Mouse (Mus musculus): ENCODE measurements around the gene Olfm2.

Olfm2 gene

GRCm38 (mm10) chr9:20746017-20746660, at the start of gene Olfm2:
Gene Olfm2 (minus strand): TSS chr9:20746349.
- DNase-seq = no peak

GRCm38 (mm10) chr9:20794108-20794806, 48.1 kb upstream of the Olfm2 start:
- DNase-seq = peak; percentile 28

GRCm38 (mm10) chr9:20790345-20790744, 44.2 kb upstream of the Olfm2 start:
- DNase-seq = no peak

- peak; percentile 14 for DNase-seq
Observed at GRCm38 (mm10) chr9:20789651-20790050, 43.5 kb upstream of the Olfm2 start.

GRCm38 (mm10) chr9:20787992-20788391, 41.8 kb upstream of the Olfm2 start:
- DNase-seq = no peak

- DNase-seq = no peak
Observed at GRCm38 (mm10) chr9:20785055-20785454, 38.9 kb upstream of the Olfm2 start.

GRCm38 (mm10) chr9:20781286-20781685, 35.1 kb upstream of the Olfm2 start:
- DNase-seq = peak; percentile 60

- DNase-seq = no peak
Observed at GRCm38 (mm10) chr9:20765274-20765673, 19.1 kb upstream of the Olfm2 start.

GRCm38 (mm10) chr9:20763099-20763498, 16.9 kb upstream of the Olfm2 start:
- no peak for DNase-seq

GRCm38 (mm10) chr9:20762197-20762961, 16.2 kb upstream of the Olfm2 start:
- DNase-seq = no peak

GRCm38 (mm10) chr9:20761388-20761787, 15.2 kb upstream of the Olfm2 start:
- no peak for DNase-seq

- DNase-seq = peak; percentile 75
Observed at GRCm38 (mm10) chr9:20760813-20761212, 14.7 kb upstream of the Olfm2 start.

- DNase-seq = no peak
Observed at GRCm38 (mm10) chr9:20758896-20759295, 12.7 kb upstream of the Olfm2 start.

- no peak for DNase-seq
Observed at GRCm38 (mm10) chr9:20758243-20758642, 12.1 kb upstream of the Olfm2 start.

GRCm38 (mm10) chr9:20757087-20757955, 11.2 kb upstream of the Olfm2 start:
- DNase-seq = peak; percentile 40

GRCm38 (mm10) chr9:20756081-20756700, 10.0 kb upstream of the Olfm2 start:
- DNase-seq = no peak

GRCm38 (mm10) chr9:20754335-20754734, 8.2 kb upstream of the Olfm2 start:
- no peak for DNase-seq

- no peak for DNase-seq
Observed at GRCm38 (mm10) chr9:20751477-20752029, 5.4 kb upstream of the Olfm2 start.

GRCm38 (mm10) chr9:20749213-20749612, 3.1 kb upstream of the Olfm2 start:
- DNase-seq = no peak

- DNase-seq = no peak
Observed at GRCm38 (mm10) chr9:20748540-20748939, 2.4 kb upstream of the Olfm2 start.

GRCm38 (mm10) chr9:20747682-20748081, 1.5 kb upstream of the Olfm2 start:
- DNase-seq = no peak

Data from kidney, adult 11 months (tissue).